Mouse (Mus musculus) frontal cortex, postnatal 36 days (tissue): ENCODE measurements at regions not wholly inside any gene's neighbourhood (a gene's known extent, or its start where the extent isn't known, plus 50 kb on each side); places are given as distances from the start of the nearest gene placed in this dataset.
"Not testable (repeated sequence)": the region's sequence is repeated elsewhere in the genome, so short reads cannot be mapped to it uniquely, and the experiment has no call there.

Experiments used
- DNase-seq, 2 experiments: peaks; one replicate each; pipeline ENCODE4 v3.0.0; 2022; ENCODE audit warnings: low spot score in 2 of 2

- no peak for DNase-seq
Measured at GRCm38 (mm10) chr3:8163030-8163429, 1446.9 kb downstream of the Zfp704 start.

- DNase-seq, result peak in 1 of 2 experiments; percentile 20
Measured at GRCm38 (mm10) chr3:8161997-8162756, 1447.7 kb downstream of the Zfp704 start.

- no peak for DNase-seq
Measured at GRCm38 (mm10) chr3:8143016-8143415, 1466.9 kb downstream of the Zfp704 start.

GRCm38 (mm10) chr3:8142190-8142589, 1467.7 kb downstream of the Zfp704 start:
- DNase-seq, result no peak

GRCm38 (mm10) chr3:8141664-8142084, 1468.2 kb downstream of the Zfp704 start:
- no peak for DNase-seq

- not testable (repeated sequence) for DNase-seq
Measured at GRCm38 (mm10) chr3:8123641-8124040, 1486.2 kb downstream of the Zfp704 start.

- no peak for DNase-seq
Measured at GRCm38 (mm10) chr3:8123141-8123540, 1486.7 kb downstream of the Zfp704 start.

GRCm38 (mm10) chr3:8098291-8098690, 1478.0 kb upstream of the 1700008P02Rik start:
- DNase-seq, result no peak

- no peak for DNase-seq
Measured at GRCm38 (mm10) chr3:8084749-8085148, 1464.5 kb upstream of the 1700008P02Rik start.

- no peak for DNase-seq
Measured at GRCm38 (mm10) chr3:8053711-8054110, 1433.5 kb upstream of the 1700008P02Rik start.

GRCm38 (mm10) chr3:8051167-8051566, 1430.9 kb upstream of the 1700008P02Rik start:
- DNase-seq, result peak; percentile 33 to 71

GRCm38 (mm10) chr3:8049706-8050105, 1429.5 kb upstream of the 1700008P02Rik start:
- DNase-seq, result no peak

GRCm38 (mm10) chr3:8046348-8046747, 1426.1 kb upstream of the 1700008P02Rik start:
- no peak for DNase-seq

GRCm38 (mm10) chr3:8036697-8037096, 1416.5 kb upstream of the 1700008P02Rik start:
- no peak for DNase-seq

GRCm38 (mm10) chr3:8035091-8035729, 1415.0 kb upstream of the 1700008P02Rik start:
- peak; percentile 5 to 6 for DNase-seq

- no peak for DNase-seq
Measured at GRCm38 (mm10) chr3:8026325-8027017, 1406.2 kb upstream of the 1700008P02Rik start.

GRCm38 (mm10) chr3:8022654-8023053, 1402.4 kb upstream of the 1700008P02Rik start:
- DNase-seq, result no peak

- no peak for DNase-seq
Measured at GRCm38 (mm10) chr3:8017489-8017888, 1397.2 kb upstream of the 1700008P02Rik start.

GRCm38 (mm10) chr3:8016945-8017344, 1396.7 kb upstream of the 1700008P02Rik start:
- no peak for DNase-seq

- no peak for DNase-seq
Measured at GRCm38 (mm10) chr3:8009966-8010365, 1389.7 kb upstream of the 1700008P02Rik start.

- no peak for DNase-seq
Measured at GRCm38 (mm10) chr3:8006708-8007395, 1386.6 kb upstream of the 1700008P02Rik start.

- DNase-seq, result no peak
Measured at GRCm38 (mm10) chr3:8006273-8006672, 1386.0 kb upstream of the 1700008P02Rik start.
